Mouse (Mus musculus): ENCODE data around the gene Xrcc5. TPM values are rescaled to one million over a fixed set of nuclear protein-coding genes. Genes with fewer than 3 reads are reported as not detected.

The Xrcc5 gene
- total RNA-seq (2021), result 10 to 100 TPM; 15.3 to 17.5 TPM
- long read RNA-seq, partial matches to known transcripts, result 1 of 10 reads
- long read RNA-seq, other reads (novel, unspliced or antisense), result 6 of 10 reads

GRCm38 (mm10) chr1:72307317-72307798, at the start of gene Xrcc5:
Gene Xrcc5, plus strand, starts transcription at chr1:72307421.
- peak; percentile 88 to 95 for DNase-seq (ENCODE audit: low spot score in 2 of 2)

- no peak for DNase-seq (ENCODE audit: low spot score in 2 of 2)
Measured at GRCm38 (mm10) chr1:72263099-72263498, 44.1 kb upstream of the Xrcc5 start.

GRCm38 (mm10) chr1:72278085-72278484, 29.1 kb upstream of the Xrcc5 start:
- no peak for DNase-seq (ENCODE audit: low spot score in 2 of 2)

GRCm38 (mm10) chr1:72282604-72283003, 24.6 kb upstream of the Xrcc5 start:
- DNase-seq (ENCODE audit: low spot score in 2 of 2), result no peak

GRCm38 (mm10) chr1:72283992-72284485, 23.2 kb upstream of the Xrcc5 start, which contains the start of the genes Pecr and Tmem169:
Gene Pecr, minus strand, starts transcription at chr1:72284314.
Gene Tmem169, plus strand, starts transcription at chr1:72284369.
- peak; percentile 92 to 94 for DNase-seq (ENCODE audit: low spot score in 2 of 2)

GRCm38 (mm10) chr1:72284539-72284938, 22.7 kb upstream of the Xrcc5 start:
- DNase-seq (ENCODE audit: low spot score in 2 of 2), result no peak

GRCm38 (mm10) chr1:72286904-72287303, 20.3 kb upstream of the Xrcc5 start:
- no peak for DNase-seq (ENCODE audit: low spot score in 2 of 2)

GRCm38 (mm10) chr1:72287893-72288292, 19.3 kb upstream of the Xrcc5 start:
- DNase-seq (ENCODE audit: low spot score in 2 of 2), result no peak

- DNase-seq (ENCODE audit: low spot score in 2 of 2), result no peak
Measured at GRCm38 (mm10) chr1:72288527-72289150, 18.6 kb upstream of the Xrcc5 start.

- no peak for DNase-seq (ENCODE audit: low spot score in 2 of 2)
Measured at GRCm38 (mm10) chr1:72290896-72291295, 16.3 kb upstream of the Xrcc5 start.

GRCm38 (mm10) chr1:72291421-72291820, 15.8 kb upstream of the Xrcc5 start:
- DNase-seq (ENCODE audit: low spot score in 2 of 2), result no peak

GRCm38 (mm10) chr1:72291925-72292324, 15.3 kb upstream of the Xrcc5 start:
- no peak for DNase-seq (ENCODE audit: low spot score in 2 of 2)

- no peak for DNase-seq (ENCODE audit: low spot score in 2 of 2)
Measured at GRCm38 (mm10) chr1:72293869-72294663, 13.2 kb upstream of the Xrcc5 start.

- peak; percentile 20 to 56 for DNase-seq (ENCODE audit: low spot score in 2 of 2)
Measured at GRCm38 (mm10) chr1:72295746-72296145, 11.5 kb upstream of the Xrcc5 start.

- DNase-seq (ENCODE audit: low spot score in 2 of 2), result no peak
Measured at GRCm38 (mm10) chr1:72301845-72302244, 5.4 kb upstream of the Xrcc5 start.

GRCm38 (mm10) chr1:72306241-72306640, 980 bp upstream of the Xrcc5 start:
- no peak for DNase-seq (ENCODE audit: low spot score in 2 of 2)

- peak in 1 of 2 experiments; percentile 57 for DNase-seq (ENCODE audit: low spot score in 2 of 2)
Measured at GRCm38 (mm10) chr1:72306679-72307181, 491 bp upstream of the Xrcc5 start.

GRCm38 (mm10) chr1:72308919-72309318, 1.7 kb downstream of the Xrcc5 start:
- DNase-seq (ENCODE audit: low spot score in 2 of 2), result no peak

GRCm38 (mm10) chr1:72309744-72310424, 2.7 kb downstream of the Xrcc5 start:
- DNase-seq (ENCODE audit: low spot score in 2 of 2), result no peak

GRCm38 (mm10) chr1:72312701-72313398, 5.6 kb downstream of the Xrcc5 start:
- DNase-seq (ENCODE audit: low spot score in 2 of 2), result no peak

Measured in layer of hippocampus, adult 18-20 months (tissue).